Mouse (Mus musculus) Patski (cell line): ENCODE results near the gene Ctbp1. TPM values are rescaled to one million over a fixed set of nuclear protein-coding genes. Genes with fewer than 3 reads are reported as not detected.

ENCODE experiments used
- ATAC-seq: fragments of 100-300 bp; one replicate; pipeline ENCODE4 v1.8.0; 2021
- CTCF ChIA-PET: fragments of 350-600 bp; sonication (Branson Sonifier 250); formaldehyde crosslinking; loops from one replicate; lab custom pipeline; 2022; ENCODE audit warnings: inconsistent platforms; lab: Charles Lee
- POLR2A ChIA-PET: fragments of 350-600 bp; sonication (Branson Sonifier 250); formaldehyde crosslinking; loops from one replicate; lab custom pipeline; 2022; ENCODE audit warnings: antibody characterized with exemption, inconsistent platforms; lab: Charles Lee
- DNase-seq: peaks from one replicate; pipeline ENCODE4 v3.0.0-alpha.2; 2011; ENCODE audit warnings: low read depth, low spot score
- H3K27me3 ChIP-seq: fragments of 371-371 bp; one replicate; pipeline ENCODE4 v1.5.1; 2021
- CTCF ChIP-seq: fragments of 100-300 bp; IDR thresholded peaks from one replicate; pipeline ENCODE4 v1.5.1; 2021
- in situ Hi-C: fragments of 300-500 bp; cut with MboI; formaldehyde crosslinking; loops from 3 replicates; pipeline ENCODE4 v1.11.1; 2018; ENCODE audit warnings: low pct_unique_long_range_greater_than_20kb, mixed read lengths
- polyA plus RNA-seq: library from polyadenylated mRNA; unstranded; gene quantifications from one replicate; pipeline ENCODE4 v1.2.3, GENCODE M21; 2021

Gene Ctbp1
- polyA plus RNA-seq, 1 experiment from 2014 or later: 212 TPM

DNA sequence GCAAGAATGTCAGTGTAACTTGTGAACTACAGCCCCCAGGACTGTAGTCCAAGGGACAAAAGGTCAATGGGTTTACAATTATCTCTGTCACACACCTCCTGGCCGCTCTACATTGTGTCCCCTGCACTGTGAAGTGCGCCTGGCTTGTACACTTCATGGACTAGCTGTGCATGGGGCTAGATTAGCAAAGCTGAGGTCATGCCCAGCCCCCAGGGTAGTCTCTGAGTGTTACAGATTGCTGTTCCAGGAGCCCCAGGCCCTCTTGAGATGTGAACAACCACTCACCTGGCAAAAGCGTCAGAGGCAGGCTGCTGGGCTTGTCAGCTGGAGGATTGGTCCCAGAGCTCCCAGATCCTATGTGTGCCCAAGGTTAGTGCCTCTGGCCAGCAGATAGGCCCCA is 57.1 kb downstream of the Ctbp1 start:
- ChIA-PET POLR2A (no interaction called here), CTCF (interaction anchor here (0.7 to 3.4 kb wide), 3 partner anchors 12 to 14 kb away, joined by 3 to 14 read pairs (median 3); no protein-coding TSS in a partner anchor)
- no peaks in the 10 kb centered on the region for H3K27me3 ChIP-seq
- in situ Hi-C loops: no loop called here
- no peak for DNase-seq
- no peak for ATAC-seq
- no peak for TF ChIP-seq CTCF

DNA sequence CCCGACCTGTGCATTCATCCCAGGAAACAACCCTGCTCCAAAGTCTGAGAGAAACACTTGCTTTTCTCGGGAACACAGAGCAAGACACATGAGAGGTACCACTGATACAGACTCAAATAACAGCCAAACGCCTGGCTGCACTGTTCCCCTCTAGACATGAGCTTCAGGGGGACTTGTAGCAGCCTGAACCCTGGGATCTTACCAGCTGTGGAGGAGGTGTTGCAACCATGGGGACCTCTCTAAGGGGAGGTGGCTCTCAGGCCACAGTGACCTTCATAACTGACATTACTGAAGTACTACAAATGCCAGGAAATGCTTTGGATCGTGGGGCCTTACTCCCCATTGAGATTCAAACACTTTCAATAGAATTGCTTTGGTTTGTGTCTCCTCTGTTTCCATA is 60.1 kb downstream of the Ctbp1 start:
- ChIA-PET CTCF (interaction anchor here (1.2 to 1.5 kb wide), 2 partner anchors 10 kb away, joined by 3 to 4 read pairs; no protein-coding TSS in a partner anchor), POLR2A (interaction anchor here (0.5 kb wide), 1 partner anchor 172 kb away, joined by 3 read pairs; no protein-coding TSS in a partner anchor)
- no peak for TF ChIP-seq CTCF
- H3K27me3 ChIP-seq: no peaks in the 10 kb centered on the region
- ATAC-seq (no peak), DNase-seq (no peak)
- in situ Hi-C loops: no loop called here

DNA sequence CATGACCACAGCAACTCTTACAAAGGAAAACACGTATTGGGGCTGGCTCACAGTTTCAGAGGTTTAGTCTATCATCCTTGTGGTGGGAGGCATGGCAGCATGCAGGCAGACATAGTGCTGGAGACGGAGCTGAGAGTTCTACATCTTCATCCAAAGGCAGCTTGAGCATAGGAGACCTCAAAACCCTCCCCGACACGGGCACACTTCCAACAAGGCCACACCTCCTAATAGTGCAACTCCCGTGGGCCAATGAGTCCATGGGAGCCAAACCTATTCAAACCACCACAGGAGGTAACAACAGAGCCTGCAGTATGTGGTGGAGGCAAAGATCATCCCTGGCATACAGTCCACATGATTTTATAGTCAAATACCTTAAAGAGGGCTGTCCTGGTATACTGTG is 63.5 kb downstream of the Ctbp1 start:
- no peaks in the 10 kb centered on the region for H3K27me3 ChIP-seq
- ATAC-seq: no peak
- POLR2A ChIA-PET: interaction anchor here (0.6 kb wide), 1 partner anchor 151 kb away, joined by 3 read pairs; no protein-coding TSS in a partner anchor
- no peak for DNase-seq
- TF ChIP-seq CTCF: no peak
- in situ Hi-C loops: no loop called here
- CTCF ChIA-PET: no interaction called here

DNA sequence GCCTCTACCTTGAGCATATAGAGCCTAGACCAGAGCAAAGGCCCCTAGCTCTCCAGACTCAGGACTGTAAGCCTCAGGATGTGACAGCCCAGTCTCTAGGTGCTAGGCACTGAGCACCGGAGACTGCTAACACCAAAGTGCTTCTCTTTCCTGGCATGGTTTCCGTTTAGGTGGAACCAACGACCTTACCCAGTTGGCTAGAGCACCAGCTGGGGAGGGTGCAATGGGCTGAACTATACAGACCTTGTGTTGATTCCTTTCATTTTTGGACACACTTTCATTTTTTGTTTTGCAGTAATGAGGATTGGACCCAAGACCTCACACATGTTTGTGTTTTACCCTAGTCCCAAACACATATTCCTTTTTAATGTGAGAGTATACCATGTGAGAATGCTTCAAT is 64.3 kb downstream of the Ctbp1 start:
- ChIA-PET CTCF (no interaction called here), POLR2A (no interaction called here)
- TF ChIP-seq CTCF: no peak
- no peak for ATAC-seq
- in situ Hi-C loops: no loop called here
- H3K27me3 ChIP-seq: no peaks in the 10 kb centered on the region
- no peak for DNase-seq

DNA sequence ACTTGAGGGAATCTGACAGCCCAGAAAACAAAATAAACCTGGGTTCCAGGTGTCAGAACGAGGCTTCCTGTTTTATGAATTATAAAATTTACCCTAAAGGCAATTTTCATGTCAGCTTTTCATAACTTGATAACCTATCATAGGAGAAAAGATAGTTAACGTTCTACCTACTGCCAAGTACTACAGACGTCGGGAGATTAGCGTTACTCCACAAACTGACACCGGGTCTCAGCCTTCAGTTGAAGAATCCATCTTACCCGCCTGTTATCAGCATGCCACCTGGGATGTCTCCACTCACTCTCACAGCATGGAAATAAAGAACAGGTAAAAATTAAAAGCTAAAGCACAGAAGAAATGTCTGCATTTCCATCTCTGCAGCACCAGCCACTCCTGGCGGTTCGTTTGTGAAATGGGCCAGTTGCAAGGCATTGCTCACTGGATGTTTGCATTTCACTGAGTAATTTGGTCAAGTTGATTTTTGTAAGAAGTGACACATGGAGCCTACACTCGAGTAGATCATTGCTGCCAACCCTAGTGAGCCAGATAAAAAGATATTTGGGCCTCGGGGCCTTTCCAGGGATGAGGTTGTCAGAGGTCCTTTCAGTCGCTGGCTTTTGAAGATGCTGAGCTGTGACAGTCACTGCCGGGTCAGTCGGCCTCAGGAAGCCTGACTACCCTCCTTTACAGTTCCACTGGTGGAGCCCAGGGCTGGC is 66.1 kb downstream of the Ctbp1 start:
- DNase-seq (no peak), ATAC-seq (no peak)
- H3K27me3 ChIP-seq: no peaks in the 10 kb centered on the region
- ChIA-PET POLR2A (no interaction called here), CTCF (interaction anchor here (2.0 kb wide), 1 partner anchor 10 kb away, joined by 5 read pairs; the partner anchor contains the start of gene Spon2)
- in situ Hi-C loops: loop anchor here (5.0 kb wide), 2 partner anchors 49 to 169 kb away; partner anchors contain the start of gene Uvssa
- no peak for TF ChIP-seq CTCF

DNA sequence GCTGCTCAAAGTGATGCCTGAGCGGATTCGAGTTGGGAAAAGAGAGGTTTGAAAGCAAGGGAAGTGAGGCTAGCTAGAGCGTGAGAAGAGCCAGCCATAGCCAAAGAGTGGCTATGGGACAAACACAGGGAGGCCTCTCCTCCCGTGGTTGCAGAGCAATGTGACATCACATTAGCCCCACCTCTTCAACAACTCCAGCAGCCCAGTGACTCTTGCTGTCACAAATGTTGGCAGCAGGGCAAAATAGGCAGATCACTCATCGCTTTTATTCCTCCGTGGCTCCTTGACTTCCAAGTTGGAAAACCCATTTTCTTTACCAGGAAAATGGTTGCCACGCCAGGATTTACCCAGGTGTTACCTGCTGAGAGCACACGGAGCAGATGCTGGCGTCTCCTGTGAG is 67.7 kb downstream of the Ctbp1 start:
- CTCF ChIA-PET: no interaction called here
- no peaks in the 10 kb centered on the region for H3K27me3 ChIP-seq
- ATAC-seq (no peak), DNase-seq (no peak)
- POLR2A ChIA-PET: no interaction called here
- in situ Hi-C loops: loop anchor here (5.0 kb wide), 2 partner anchors 50 to 170 kb away; partner anchors contain the start of gene Uvssa
- no peak for TF ChIP-seq CTCF

DNA sequence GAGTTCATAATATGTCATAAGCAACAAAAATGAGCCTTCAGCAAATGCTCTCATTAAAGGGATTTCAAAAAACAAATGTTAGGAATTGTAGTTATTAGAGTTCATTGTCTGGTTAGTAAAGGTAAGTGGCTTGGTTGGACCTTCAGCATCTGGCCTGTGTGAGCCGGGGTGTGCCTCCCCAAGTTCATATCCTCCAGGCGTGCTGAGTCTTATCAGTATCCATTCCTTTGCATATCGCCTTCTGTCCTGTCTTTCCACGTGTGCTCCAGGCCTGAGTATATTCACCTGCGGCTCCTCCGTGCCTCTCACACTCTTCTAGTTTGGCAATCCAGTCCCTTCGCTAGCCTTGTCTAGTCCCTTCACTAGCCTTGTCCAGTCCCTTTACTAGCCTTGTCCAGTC is 68.5 kb downstream of the Ctbp1 start:
- H3K27me3 ChIP-seq: no peaks in the 10 kb centered on the region
- POLR2A ChIA-PET: no interaction called here
- DNase-seq (no peak), ATAC-seq (no peak)
- TF ChIP-seq CTCF: no peak
- in situ Hi-C loops: loop anchor here (5.0 kb wide), 2 partner anchors 51 to 171 kb away; partner anchors contain the start of gene Uvssa
- CTCF ChIA-PET: interaction anchor here (1.7 kb wide), 1 partner anchor 10 kb away, joined by 3 read pairs; no protein-coding TSS in a partner anchor

DNA sequence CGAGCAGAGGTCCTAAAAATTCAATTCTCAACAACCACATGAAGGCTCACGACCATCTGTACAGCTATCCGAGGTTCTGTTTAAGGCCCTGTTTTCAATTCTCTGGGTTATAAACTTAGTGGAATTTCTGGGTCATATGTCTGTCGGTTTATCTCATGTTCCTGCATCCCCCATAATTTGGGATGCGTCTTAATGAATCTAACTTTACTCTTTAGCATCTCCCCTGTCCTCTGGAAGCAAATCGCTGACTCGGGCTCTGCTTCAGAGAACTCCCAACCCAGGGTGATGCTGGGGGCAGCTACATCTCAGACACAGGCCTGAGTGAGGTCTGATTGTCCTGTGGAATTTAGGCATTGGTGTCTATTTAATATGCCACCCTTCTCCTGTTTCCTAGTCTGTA is 70.5 kb downstream of the Ctbp1 start:
- POLR2A ChIA-PET: interaction anchor here (0.7 to 0.8 kb wide), 2 partner anchors 11 to 15 kb away, joined by 3 read pairs; no protein-coding TSS in a partner anchor
- CTCF ChIA-PET: interaction anchor here (1.0 to 2.3 kb wide), 5 partner anchors 10 to 93 kb away, joined by 3 to 13 read pairs (median 5); partner anchors contain the start of gene Spon2
- H3K27me3 ChIP-seq: no peaks in the 10 kb centered on the region
- TF ChIP-seq CTCF: no peak
- in situ Hi-C loops: no loop called here
- DNase-seq: no peak
- no peak for ATAC-seq

DNA sequence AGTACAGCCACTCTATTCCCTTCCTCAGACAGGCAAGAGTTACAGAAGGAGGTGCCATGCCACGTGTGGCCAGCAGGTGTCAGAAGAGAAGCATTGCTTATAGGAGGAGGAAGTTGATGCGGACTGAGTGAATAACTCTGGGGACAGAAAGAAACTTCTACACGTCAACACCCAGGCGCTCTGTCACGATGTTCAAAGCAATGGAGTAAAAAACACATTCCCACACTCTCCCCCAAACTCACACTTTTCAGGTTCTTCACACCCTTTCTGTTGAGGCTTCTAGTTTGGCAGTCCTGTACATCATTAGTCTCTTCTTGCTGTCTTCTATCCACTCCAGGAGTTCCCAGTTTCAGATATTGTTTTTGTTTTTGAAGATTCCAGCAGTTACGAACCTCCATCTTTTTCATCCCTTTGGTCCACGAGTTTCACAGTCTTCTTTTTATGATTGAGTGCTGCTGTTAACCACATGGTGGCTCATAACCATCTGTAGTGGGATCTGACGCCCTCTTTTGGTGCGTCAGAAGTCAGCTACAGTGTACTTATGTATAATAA is 71.0 kb downstream of the Ctbp1 start:
- DNase-seq (no peak), ATAC-seq (peak; percentile 64)
- POLR2A ChIA-PET: interaction anchor here (0.8 kb wide), 1 partner anchor 12 kb away, joined by 3 read pairs; no protein-coding TSS in a partner anchor
- in situ Hi-C loops: no loop called here
- peak; percentile 98 for TF ChIP-seq CTCF
- CTCF ChIA-PET: interaction anchor here (1.0 to 2.3 kb wide), 4 partner anchors 15 to 94 kb away, joined by 3 to 13 read pairs (median 6); partner anchors contain the start of gene Spon2
- no peaks in the 10 kb centered on the region for H3K27me3 ChIP-seq

DNA sequence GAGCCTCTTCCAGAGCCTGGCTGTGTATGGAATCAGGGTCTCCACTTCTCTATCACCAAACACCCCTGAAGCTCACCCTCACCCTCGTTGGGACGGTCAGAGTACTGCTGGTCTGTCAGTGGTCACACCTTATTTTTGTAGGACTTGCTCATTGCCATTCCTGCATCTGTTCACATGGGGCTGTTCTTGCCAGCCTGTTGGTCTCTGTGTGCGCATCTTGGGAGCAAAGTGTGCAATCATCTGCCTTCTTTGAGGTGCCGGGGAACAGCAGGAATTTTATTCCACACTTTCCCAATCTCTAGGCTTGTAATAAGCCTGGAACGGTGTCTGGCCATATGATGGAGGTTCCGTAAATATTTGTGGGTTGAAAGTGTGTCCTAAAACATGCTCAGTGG is 71.6 kb downstream of the Ctbp1 start:
- in situ Hi-C loops: no loop called here
- TF ChIP-seq CTCF: no peak
- CTCF ChIA-PET: no interaction called here
- ATAC-seq (no peak), DNase-seq (no peak)
- POLR2A ChIA-PET: no interaction called here
- H3K27me3 ChIP-seq: no peaks in the 10 kb centered on the region
